Comparison of ENCODE assay signal across 15 mouse cellular contexts in the genomic region with DNA sequence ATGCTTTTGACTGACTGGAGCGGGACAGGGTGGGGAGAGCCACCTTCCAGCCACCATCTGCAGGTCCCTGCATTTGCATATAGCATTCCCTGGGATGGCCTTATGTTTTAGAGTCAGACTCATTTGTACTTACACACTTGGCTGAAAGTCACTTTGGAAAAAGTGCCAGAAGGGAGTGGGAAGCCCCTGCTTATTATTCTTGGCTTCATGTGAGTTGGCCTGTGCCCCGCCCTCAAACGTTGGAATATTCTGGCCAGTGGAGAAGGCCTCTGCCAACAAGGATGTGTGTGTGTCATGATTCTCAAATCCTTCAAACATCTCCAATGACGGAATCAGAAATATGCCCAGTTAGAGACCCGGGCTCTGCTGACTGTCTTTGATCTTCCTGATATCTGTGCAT.
DNase-seq lines count a peak whose midpoint lies in the region; ATAC-seq lines count a peak whose summit lies in the region.
"Had no signal": no experiment of that assay in that cellular context is flagged by ENCODE, and none has a peak within 500 bp of the region (broad histone marks: within the 10 kb centered on the region; RNA-seq: fewer than 3 reads in every experiment).

No protein-coding gene starts in this region.

- no peak overlapping the region for H3K4me3 ChIP-seq in limb, embryonic 15.5 days
- H3K4me3 ChIP-seq: embryonic facial prominence, embryonic 13.5 days; heart, adult 2 months; hindbrain, embryonic 10.5 days; intestine, embryonic 15.5 days; liver, embryonic 15.5 days; midbrain, embryonic 12.5 days had no signal

- peak overlapping the region; percentile 62 for H3K27ac ChIP-seq in limb, embryonic 15.5 days
- H3K27ac ChIP-seq: embryonic facial prominence, embryonic 13.5 days; heart, adult 2 months; hindbrain, embryonic 10.5 days; intestine, embryonic 15.5 days; kidney, postnatal 0 days; liver, embryonic 15.5 days; midbrain, embryonic 12.5 days had no signal

- H3K4me2 ChIP-seq in limb, embryonic 15.5 days: no peak overlapping the region
- H3K4me2 ChIP-seq: embryonic facial prominence, embryonic 13.5 days; intestine, embryonic 15.5 days; liver, embryonic 15.5 days; midbrain, embryonic 12.5 days had no signal

- H3K4me1 ChIP-seq in limb, embryonic 15.5 days: peaks cover 18% of the 10 kb centered on the region
- H3K4me1 ChIP-seq: hindbrain, embryonic 10.5 days; intestine, embryonic 15.5 days; liver, embryonic 15.5 days; midbrain, embryonic 12.5 days had no signal

- no peaks in the 10 kb centered on the region for H3K27me3 ChIP-seq in limb, embryonic 15.5 days
- H3K27me3 ChIP-seq: embryonic facial prominence, embryonic 13.5 days; intestine, embryonic 15.5 days; liver, embryonic 15.5 days; midbrain, embryonic 12.5 days had no signal

- peak; percentile 40; the same call in 1 of the 2 replicates for ATAC-seq in limb, embryonic 15.5 days (ENCODE audit: insufficient number of reproducible peaks, low FRiP score, low TSS enrichment, low read depth)
- no peak for ATAC-seq in activated CD4-positive, CD25-positive, alpha-beta regulatory T cell, adult 4 months
- ATAC-seq: intestine, embryonic 15.5 days had no signal

- peaks cover 63% of the 10 kb centered on the region for H3K36me3 ChIP-seq in limb, embryonic 15.5 days
- H3K36me3 ChIP-seq: liver, embryonic 15.5 days had no signal

- peak; percentile 25 to 34 for DNase-seq in heart, adult 9 months (ENCODE audit: low spot score in 2 of 2)
- DNase-seq in heart, adult 8-10 months (ENCODE audit: low spot score): no peak
- DNase-seq in lung, postnatal 36 days: peak; percentile 17
- DNase-seq in lung, postnatal 4 days: no peak
- peak; percentile 83 for DNase-seq in NIH3T3 (ENCODE audit: low read depth)

- H3K9me3 ChIP-seq in limb, embryonic 15.5 days: no peaks in the 10 kb centered on the region
- H3K9me3 ChIP-seq: embryonic facial prominence, embryonic 13.5 days; hindbrain, embryonic 10.5 days; intestine, embryonic 15.5 days; liver, embryonic 15.5 days; midbrain, embryonic 12.5 days had no signal

- H3K9ac ChIP-seq in limb, embryonic 15.5 days: no peak overlapping the region
- H3K9ac ChIP-seq: embryonic facial prominence, embryonic 13.5 days; forebrain, postnatal 0 days; intestine, embryonic 15.5 days; liver, embryonic 15.5 days; midbrain, embryonic 12.5 days had no signal

- WGBS in limb, embryonic 15.5 days: 59% methylated on average over 5 of the region's 5 CpGs

Comparison
In these comparisons a context has a peak if more than half of its experiments do, and no peak if none do; other contexts are left out.
1. DNase-seq: peak in heart, adult 9 months (2 of 2), lung, postnatal 36 days (single experiment) and NIH3T3 (single experiment); none in heart, adult 8-10 months (single experiment) and lung, postnatal 4 days (0 of 2).